Mouse (Mus musculus): ENCODE measurements around the gene Agbl3. TPM values are rescaled to one million over a fixed set of nuclear protein-coding genes. Genes with fewer than 3 reads are reported as not detected.

Gene Agbl3
- total RNA-seq, 2 experiments from 2014 or later: 13.5 to 15.7 TPM

GRCm38 (mm10) chr6:34782493-34782892 is 2.3 kb downstream of the Agbl3 start:
- DNase-seq (ENCODE audit: low spot score in 2 of 2): no peak

GRCm38 (mm10) chr6:34796881-34797280 is 16.6 kb downstream of the Agbl3 start:
- DNase-seq (ENCODE audit: low spot score in 2 of 2): no peak

GRCm38 (mm10) chr6:34797887-34798286 is 17.7 kb downstream of the Agbl3 start:
- DNase-seq (ENCODE audit: low spot score in 2 of 2): no peak

- no peak for DNase-seq (ENCODE audit: low spot score in 2 of 2)
These were observed 25.4 kb downstream of the Agbl3 start for GRCm38 (mm10) chr6:34805582-34805981.

GRCm38 (mm10) chr6:34810651-34811050 is 30.4 kb downstream of the Agbl3 start:
- no peak for DNase-seq (ENCODE audit: low spot score in 2 of 2)

GRCm38 (mm10) chr6:34824406-34824805 is 44.2 kb downstream of the Agbl3 start:
- peak; percentile 4 to 6 for DNase-seq (ENCODE audit: low spot score in 2 of 2)

GRCm38 (mm10) chr6:34832352-34832751 is 52.1 kb downstream of the Agbl3 start:
- DNase-seq (ENCODE audit: low spot score in 2 of 2): peak; percentile 36 to 59

- no peak for DNase-seq (ENCODE audit: low spot score in 2 of 2)
These were observed 81.4 kb downstream of the Agbl3 start for GRCm38 (mm10) chr6:34861546-34862053.

- DNase-seq (ENCODE audit: low spot score in 2 of 2): no peak
These were observed 82.1 kb downstream of the Agbl3 start for GRCm38 (mm10) chr6:34862381-34862780.

GRCm38 (mm10) chr6:34862791-34863403 is 82.7 kb downstream of the Agbl3 start, which contains the start of gene Tmem140:
Tmem140 (plus strand) TSS chr6:34863146.
- DNase-seq (ENCODE audit: low spot score in 2 of 2): no peak

GRCm38 (mm10) chr6:34863786-34864514 is 83.7 kb downstream of the Agbl3 start:
- no peak for DNase-seq (ENCODE audit: low spot score in 2 of 2)

GRCm38 (mm10) chr6:34865213-34865612 is 85.0 kb downstream of the Agbl3 start:
- no peak for DNase-seq (ENCODE audit: low spot score in 2 of 2)

GRCm38 (mm10) chr6:34865711-34866593 is 85.7 kb downstream of the Agbl3 start:
- no peak for DNase-seq (ENCODE audit: low spot score in 2 of 2)

- no peak for DNase-seq (ENCODE audit: low spot score in 2 of 2)
These were observed 86.6 kb downstream of the Agbl3 start for GRCm38 (mm10) chr6:34866786-34867185.

GRCm38 (mm10) chr6:34867301-34867994 is 87.2 kb downstream of the Agbl3 start:
- no peak for DNase-seq (ENCODE audit: low spot score in 2 of 2)

- DNase-seq (ENCODE audit: low spot score in 2 of 2): no peak
These were observed 87.7 kb downstream of the Agbl3 start for GRCm38 (mm10) chr6:34867995-34868350.

GRCm38 (mm10) chr6:34868507-34869217 is 88.4 kb downstream of the Agbl3 start:
- no peak for DNase-seq (ENCODE audit: low spot score in 2 of 2)

- DNase-seq (ENCODE audit: low spot score in 2 of 2): no peak
These were observed 89.1 kb downstream of the Agbl3 start for GRCm38 (mm10) chr6:34869225-34869915.

GRCm38 (mm10) chr6:34870136-34870535 is 89.9 kb downstream of the Agbl3 start:
- DNase-seq (ENCODE audit: low spot score in 2 of 2): no peak

- DNase-seq (ENCODE audit: low spot score in 2 of 2): no peak
These were observed 90.5 kb downstream of the Agbl3 start for GRCm38 (mm10) chr6:34870724-34871123.
